Mouse (Mus musculus): ENCODE measurements around the gene Zic4. TPM values are rescaled to one million over a fixed set of nuclear protein-coding genes. Genes with fewer than 3 reads are reported as not detected.

The Zic4 gene
- polyA plus RNA-seq, 1 experiment from 2014 or later = 7.6 TPM

GRCm38 (mm10) chr9:91399976-91400375 is 37.8 kb downstream of the Zic4 start:
- 13% methylated on average over 7 of the region's 7 CpGs for WGBS

DNA sequence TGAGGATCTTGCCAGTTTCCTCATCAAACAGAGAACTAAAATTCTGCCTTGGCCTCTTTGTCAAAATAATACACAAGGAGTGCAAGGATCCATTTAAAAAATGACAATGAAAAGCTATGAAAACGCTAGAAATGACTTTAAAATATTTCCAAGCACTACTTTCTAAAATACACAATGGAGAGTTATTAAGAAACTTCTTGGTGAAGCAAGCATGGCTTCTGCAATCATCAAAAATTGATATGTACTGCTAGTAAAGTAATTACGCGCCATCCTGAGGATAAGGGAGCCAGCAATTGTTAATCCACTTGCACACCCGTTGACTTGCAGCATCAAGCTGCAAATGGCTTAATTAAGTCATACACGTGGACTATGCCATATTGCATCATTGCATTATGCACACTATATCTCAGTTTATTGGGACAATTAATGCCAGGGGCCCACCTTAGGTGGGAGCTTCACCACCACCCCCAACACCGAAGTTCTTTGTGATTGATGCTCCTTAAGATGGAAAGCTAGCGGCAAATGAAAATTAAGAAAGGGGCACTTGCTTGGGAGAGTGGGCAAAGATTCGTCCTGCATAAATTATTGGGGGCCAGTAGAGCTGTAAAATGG is 38.4 kb downstream of the Zic4 start:
- H3K27me3 ChIP-seq (replicated peaks; ENCODE audit: control insufficient read depth, insufficient read depth, low read length) = peaks cover 96% of the 10 kb centered on the region
- no peak overlapping the region for H3K4me2 ChIP-seq (ENCODE audit: low read depth, low read length)
- no peak overlapping the region for H3K27ac ChIP-seq (replicated peaks; ENCODE audit: low read depth, low read length)
- H3K4me3 ChIP-seq (ENCODE audit: low read depth, low read length) = no peak overlapping the region
- WGBS = 14% methylated on average over 8 of the region's 8 CpGs
- H3K9ac ChIP-seq (ENCODE audit: low read depth, low read length) = no peak overlapping the region
- H3K4me1 ChIP-seq (ENCODE audit: control insufficient read depth, insufficient read depth, low read length) = no peaks in the 10 kb centered on the region
- ATAC-seq (ENCODE audit: low read depth) (no peak), DNase-seq (ENCODE audit: low spot score) (no peak)
- no peaks in the 10 kb centered on the region for H3K9me3 ChIP-seq (ENCODE audit: control insufficient read depth, low read length)
- no peaks in the 10 kb centered on the region for H3K36me3 ChIP-seq (ENCODE audit: control insufficient read depth, insufficient read depth, low read length)

More at GRCm38 (mm10) chr9:91399976-91400375, 37.8 kb downstream of the Zic4 start:
- no peak overlapping the region for H3K4me2 ChIP-seq (ENCODE audit: low read depth, low read length)
- no peaks in the 10 kb centered on the region for H3K4me1 ChIP-seq (ENCODE audit: control insufficient read depth, insufficient read depth, low read length)
- H3K9me3 ChIP-seq (ENCODE audit: control insufficient read depth, low read length) = no peaks in the 10 kb centered on the region
- H3K27ac ChIP-seq (replicated peaks; ENCODE audit: low read depth, low read length) = no peak overlapping the region
- H3K36me3 ChIP-seq (ENCODE audit: control insufficient read depth, insufficient read depth, low read length) = no peaks in the 10 kb centered on the region
- H3K9ac ChIP-seq (ENCODE audit: low read depth, low read length) = no peak overlapping the region
- no peak for ATAC-seq (ENCODE audit: low read depth)
- DNase-seq (ENCODE audit: low spot score) = no peak
- H3K27me3 ChIP-seq (replicated peaks; ENCODE audit: control insufficient read depth, insufficient read depth, low read length) = peaks cover 97% of the 10 kb centered on the region
- H3K4me3 ChIP-seq (ENCODE audit: low read depth, low read length) = no peak overlapping the region

- Histone ChIP-seq H3K9me3 (ENCODE audit: control insufficient read depth, low read length) (no peaks in the 10 kb centered on the region), H3K4me2 (ENCODE audit: low read depth, low read length) (no peak overlapping the region), H3K4me3 (ENCODE audit: low read depth, low read length) (no peak overlapping the region), H3K4me1 (ENCODE audit: control insufficient read depth, insufficient read depth, low read length) (no peaks in the 10 kb centered on the region), H3K36me3 (ENCODE audit: control insufficient read depth, insufficient read depth, low read length) (no peaks in the 10 kb centered on the region), H3K9ac (ENCODE audit: low read depth, low read length) (no peak overlapping the region), H3K27me3 (replicated peaks; ENCODE audit: control insufficient read depth, insufficient read depth, low read length) (peaks cover 96% of the 10 kb centered on the region), H3K27ac (replicated peaks; ENCODE audit: low read depth, low read length) (no peak overlapping the region)
- 3% methylated on average over 10 of the region's 10 CpGs for WGBS
- DNase-seq (ENCODE audit: low spot score) = no peak
- ATAC-seq (ENCODE audit: low read depth) = no peak
These were observed 39.3 kb downstream of the Zic4 start for GRCm38 (mm10) chr9:91401471-91401870.

- no peak overlapping the region for H3K4me3 ChIP-seq (ENCODE audit: low read depth, low read length)
- DNase-seq (ENCODE audit: low spot score) (no peak), ATAC-seq (ENCODE audit: low read depth) (no peak)
- H3K9me3 ChIP-seq (ENCODE audit: control insufficient read depth, low read length) = peaks cover 4% of the 10 kb centered on the region; the same call in 1 of the 2 replicates
- H3K27ac ChIP-seq (replicated peaks; ENCODE audit: low read depth, low read length) = no peak overlapping the region
- WGBS = 4% methylated on average over 13 of the region's 13 CpGs
- H3K9ac ChIP-seq (ENCODE audit: low read depth, low read length) = no peak overlapping the region
- no peaks in the 10 kb centered on the region for H3K36me3 ChIP-seq (ENCODE audit: control insufficient read depth, insufficient read depth, low read length)
- H3K4me2 ChIP-seq (ENCODE audit: low read depth, low read length) = no peak overlapping the region
- H3K4me1 ChIP-seq (ENCODE audit: control insufficient read depth, insufficient read depth, low read length) = no peaks in the 10 kb centered on the region
- peaks cover 91% of the 10 kb centered on the region for H3K27me3 ChIP-seq (replicated peaks; ENCODE audit: control insufficient read depth, insufficient read depth, low read length)
These were observed 42.0 kb downstream of the Zic4 start for GRCm38 (mm10) chr9:91404229-91404628.

DNA sequence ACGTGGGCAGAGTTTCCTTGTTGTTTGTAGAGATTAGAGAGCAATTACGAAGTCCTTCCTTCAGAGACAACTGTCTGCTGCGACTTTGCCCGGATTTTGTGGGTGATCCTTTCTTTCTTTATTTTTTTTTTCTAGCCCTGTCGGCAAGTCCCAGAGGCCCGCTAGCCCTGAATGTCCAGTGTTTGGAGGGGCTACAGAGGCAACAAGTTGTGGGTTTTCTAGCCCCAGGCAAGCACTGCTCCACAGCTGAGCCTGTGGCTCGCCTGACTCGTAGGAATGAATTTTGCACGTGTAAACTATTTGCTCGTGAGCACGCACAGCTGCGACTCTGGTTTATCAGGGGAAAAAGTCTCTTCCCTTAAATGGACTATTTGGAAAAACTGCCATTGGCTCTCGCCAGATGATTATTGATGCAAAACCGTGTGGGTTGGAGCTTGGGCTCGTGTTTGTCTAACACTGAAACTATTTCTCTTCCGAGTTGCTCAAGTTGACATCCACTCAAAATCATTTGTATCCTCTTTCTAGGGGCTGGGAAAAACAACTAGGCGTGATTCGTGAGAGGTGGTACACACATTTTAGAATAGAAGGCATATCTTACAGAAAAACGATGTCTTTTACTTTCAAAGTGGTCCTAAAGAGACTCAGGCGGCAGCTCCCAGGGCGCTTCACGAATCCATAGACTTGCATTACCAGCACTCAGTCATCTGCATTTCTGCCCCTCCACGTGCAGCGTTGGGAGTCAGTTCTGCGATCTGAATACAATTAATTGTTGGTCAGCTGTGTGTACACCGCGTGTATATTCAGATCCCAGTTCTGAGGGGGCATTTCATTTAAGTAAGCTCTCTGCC is 42.9 kb downstream of the Zic4 start:
- no peak overlapping the region for H3K27ac ChIP-seq (replicated peaks; ENCODE audit: low read depth, low read length)
- H3K27me3 ChIP-seq (replicated peaks; ENCODE audit: control insufficient read depth, insufficient read depth, low read length) = peaks cover 91% of the 10 kb centered on the region

DNA sequence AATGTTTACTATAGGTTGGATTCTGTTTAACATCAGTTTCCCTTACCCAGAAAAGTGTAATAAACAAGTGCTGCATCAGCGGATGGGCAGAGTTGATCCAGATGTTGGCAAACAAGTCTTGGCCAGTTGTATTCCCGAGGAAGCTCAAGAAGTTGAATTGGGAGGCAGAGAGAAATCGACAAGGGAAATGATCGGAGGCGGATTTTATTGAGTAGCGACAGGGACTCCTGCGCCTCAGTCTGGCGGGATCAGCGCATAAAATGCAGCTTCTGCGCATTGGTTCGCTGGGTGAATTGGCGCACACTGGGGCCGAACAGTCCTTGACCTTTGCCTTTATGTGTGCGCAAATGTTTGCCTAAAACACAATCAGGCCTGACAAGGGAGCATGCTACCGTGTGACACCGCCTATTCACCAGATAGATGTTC is 43.6 kb downstream of the Zic4 start:
- H3K4me1 ChIP-seq (ENCODE audit: control insufficient read depth, insufficient read depth, low read length) = no peaks in the 10 kb centered on the region
- no peak overlapping the region for H3K9ac ChIP-seq (ENCODE audit: low read depth, low read length)
- peaks cover 4% of the 10 kb centered on the region; the same call in 1 of the 2 replicates for H3K9me3 ChIP-seq (ENCODE audit: control insufficient read depth, low read length)
- H3K4me2 ChIP-seq (ENCODE audit: low read depth, low read length) = peak overlapping the region; percentile 23; the same call in 1 of the 2 replicates
- no peak overlapping the region for H3K4me3 ChIP-seq (ENCODE audit: low read depth, low read length)
- no peaks in the 10 kb centered on the region for H3K36me3 ChIP-seq (ENCODE audit: control insufficient read depth, insufficient read depth, low read length)
- no peak overlapping the region for H3K27ac ChIP-seq (replicated peaks; ENCODE audit: low read depth, low read length)
- no peak for DNase-seq (ENCODE audit: low spot score)
- ATAC-seq (ENCODE audit: low read depth) = no peak
- H3K27me3 ChIP-seq (replicated peaks; ENCODE audit: control insufficient read depth, insufficient read depth, low read length) = peaks cover 91% of the 10 kb centered on the region
- under 1% methylated on average over 16 of the region's 16 CpGs for WGBS

More for the DNA sequence above, 42.9 kb downstream of the Zic4 start:
- no peaks in the 10 kb centered on the region for H3K4me1 ChIP-seq (ENCODE audit: control insufficient read depth, insufficient read depth, low read length)
- H3K4me3 ChIP-seq (ENCODE audit: low read depth, low read length) = no peak overlapping the region
- H3K9me3 ChIP-seq (ENCODE audit: control insufficient read depth, low read length) = peaks cover 4% of the 10 kb centered on the region; the same call in 1 of the 2 replicates
- no peak overlapping the region for H3K4me2 ChIP-seq (ENCODE audit: low read depth, low read length)
- ATAC-seq (ENCODE audit: low read depth) (no peak), DNase-seq (ENCODE audit: low spot score) (no peak)
- WGBS = under 1% methylated on average over 27 of the region's 27 CpGs
- H3K9ac ChIP-seq (ENCODE audit: low read depth, low read length) = no peak overlapping the region
- no peaks in the 10 kb centered on the region for H3K36me3 ChIP-seq (ENCODE audit: control insufficient read depth, insufficient read depth, low read length)

DNA sequence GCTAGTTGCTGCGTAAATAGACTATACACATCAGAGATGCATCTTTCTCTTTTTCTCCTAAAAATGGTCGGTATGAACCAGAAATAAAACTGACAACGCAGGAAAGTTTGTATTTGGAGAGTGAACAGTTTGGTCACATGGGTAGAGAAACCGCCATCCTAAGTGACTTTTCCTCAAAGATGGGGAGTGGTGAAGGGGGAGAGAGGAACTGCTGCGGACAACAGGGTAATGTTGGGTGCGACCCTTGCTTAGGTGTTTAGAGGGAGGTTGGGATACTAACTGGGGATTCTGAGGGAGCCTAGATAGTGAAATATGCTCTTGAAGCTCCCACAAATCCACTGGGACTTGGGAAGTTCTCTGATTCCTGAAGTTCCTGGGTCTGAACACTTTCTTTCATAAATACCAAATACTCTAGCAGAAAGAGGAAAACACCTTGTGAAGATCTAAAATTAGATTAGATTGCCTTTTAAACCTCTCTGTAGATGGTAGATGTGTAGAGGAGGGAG is 44.1 kb downstream of the Zic4 start:
- ATAC-seq (ENCODE audit: low read depth) = no peak

DNA sequence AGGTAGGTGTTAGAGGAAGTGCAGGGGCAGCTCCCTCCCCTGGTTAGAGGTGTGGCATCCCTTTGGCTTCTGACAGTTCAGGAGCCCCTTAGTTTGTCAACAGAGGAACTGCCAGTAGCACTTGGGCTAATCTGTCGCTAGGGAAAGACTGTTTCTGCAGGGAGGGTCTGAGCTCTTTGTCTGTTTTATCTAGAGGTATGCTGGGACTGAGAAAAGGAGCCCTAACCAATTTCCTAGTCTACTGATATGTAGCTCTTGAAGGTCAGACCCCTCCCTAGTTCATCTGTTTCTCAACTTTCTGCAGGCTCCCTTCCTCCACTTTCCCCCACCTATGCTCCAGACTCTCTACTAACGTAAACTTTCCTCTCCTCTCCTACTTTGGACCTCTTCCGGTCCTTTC is 47.6 kb downstream of the Zic4 start:
- H3K9me3 ChIP-seq (ENCODE audit: control insufficient read depth, low read length) = peaks cover 4% of the 10 kb centered on the region; the same call in 1 of the 2 replicates
- 0% methylated on average over 3 of the region's 3 CpGs for WGBS
- no peak overlapping the region for H3K9ac ChIP-seq (ENCODE audit: low read depth, low read length)
- H3K4me3 ChIP-seq (ENCODE audit: low read depth, low read length) = no peak overlapping the region
- no peak for DNase-seq (ENCODE audit: low spot score)
- H3K27me3 ChIP-seq (replicated peaks; ENCODE audit: control insufficient read depth, insufficient read depth, low read length) = peaks cover 84% of the 10 kb centered on the region
- ATAC-seq (ENCODE audit: low read depth) = no peak
- H3K27ac ChIP-seq (replicated peaks; ENCODE audit: low read depth, low read length) = no peak overlapping the region
- H3K4me1 ChIP-seq (ENCODE audit: control insufficient read depth, insufficient read depth, low read length) = no peaks in the 10 kb centered on the region
- no peaks in the 10 kb centered on the region for H3K36me3 ChIP-seq (ENCODE audit: control insufficient read depth, insufficient read depth, low read length)
- no peak overlapping the region for H3K4me2 ChIP-seq (ENCODE audit: low read depth, low read length)

More for the DNA sequence above, 44.1 kb downstream of the Zic4 start:
- H3K36me3 ChIP-seq (ENCODE audit: control insufficient read depth, insufficient read depth, low read length) = no peaks in the 10 kb centered on the region
- H3K4me3 ChIP-seq (ENCODE audit: low read depth, low read length) = no peak overlapping the region
- DNase-seq (ENCODE audit: low spot score) = no peak
- peaks cover 4% of the 10 kb centered on the region; the same call in 1 of the 2 replicates for H3K9me3 ChIP-seq (ENCODE audit: control insufficient read depth, low read length)
- H3K9ac ChIP-seq (ENCODE audit: low read depth, low read length) = no peak overlapping the region
- no peak overlapping the region for H3K27ac ChIP-seq (replicated peaks; ENCODE audit: low read depth, low read length)
- 3% methylated on average over 6 of the region's 6 CpGs for WGBS
- peak overlapping the region; percentile 23; the same call in 1 of the 2 replicates for H3K4me2 ChIP-seq (ENCODE audit: low read depth, low read length)
- peaks cover 91% of the 10 kb centered on the region for H3K27me3 ChIP-seq (replicated peaks; ENCODE audit: control insufficient read depth, insufficient read depth, low read length)
- no peaks in the 10 kb centered on the region for H3K4me1 ChIP-seq (ENCODE audit: control insufficient read depth, insufficient read depth, low read length)

Measured in embryonic facial prominence, embryonic 14.5 days (tissue).